Mouse (Mus musculus): ENCODE data around the gene Lypd6b. TPM values are rescaled to one million over a fixed set of nuclear protein-coding genes. Genes with fewer than 3 reads are reported as not detected.

The Lypd6b gene
- polyA plus RNA-seq, 2 experiments = 5.6 to 14.9 TPM

GRCm38 (mm10) chr2:49868116-49868858, 80.8 kb downstream of the Lypd6b start:
- DNase-seq (ENCODE audit: low spot score) = no peak
- Histone ChIP-seq H3K4me2 (replicated peaks; ENCODE audit: low read depth, low read length, severe bottlenecking) (no peak overlapping the region), H3K27me3 (ENCODE audit: control insufficient read depth, insufficient read depth, low read length) (no peaks in the 10 kb centered on the region), H3K4me1 (ENCODE audit: control insufficient read depth, insufficient read depth, low read length) (peaks cover 3% of the 10 kb centered on the region; the same call in 1 of the 2 replicates), H3K9me3 (ENCODE audit: control insufficient read depth, low read length) (no peaks in the 10 kb centered on the region), H3K36me3 (ENCODE audit: control insufficient read depth, insufficient read depth, low read length) (no peaks in the 10 kb centered on the region), H3K4me3 (replicated peaks; ENCODE audit: low read length) (no peak overlapping the region), H3K27ac (replicated peaks; ENCODE audit: low read depth, low read length) (no peak overlapping the region), H3K9ac (ENCODE audit: low read depth, low read length, severe bottlenecking) (no peak overlapping the region)
- TF ChIP-seq POLR2A (IDR thresholded peaks at IDR 0.05; ENCODE audit: borderline replicate concordance, extremely low read depth, insufficient read depth, insufficient read length) = no peak
- 89% methylated on average over 9 of the region's 9 CpGs for WGBS
- ATAC-seq (ENCODE audit: low FRiP score, low read depth) = no peak

GRCm38 (mm10) chr2:49869044-49869443, 81.6 kb downstream of the Lypd6b start:
- Histone ChIP-seq H3K36me3 (ENCODE audit: control insufficient read depth, insufficient read depth, low read length) (no peaks in the 10 kb centered on the region), H3K9me3 (ENCODE audit: control insufficient read depth, low read length) (no peaks in the 10 kb centered on the region), H3K27me3 (ENCODE audit: control insufficient read depth, insufficient read depth, low read length) (no peaks in the 10 kb centered on the region), H3K4me1 (ENCODE audit: control insufficient read depth, insufficient read depth, low read length) (peaks cover 3% of the 10 kb centered on the region; the same call in 1 of the 2 replicates), H3K4me3 (replicated peaks; ENCODE audit: low read length) (no peak overlapping the region), H3K9ac (ENCODE audit: low read depth, low read length, severe bottlenecking) (no peak overlapping the region), H3K27ac (replicated peaks; ENCODE audit: low read depth, low read length) (no peak overlapping the region), H3K4me2 (replicated peaks; ENCODE audit: low read depth, low read length, severe bottlenecking) (no peak overlapping the region)
- 75% methylated on average over 7 of the region's 7 CpGs for WGBS
- DNase-seq (ENCODE audit: low spot score) (no peak), ATAC-seq (ENCODE audit: low FRiP score, low read depth) (no peak)
- TF ChIP-seq POLR2A (IDR thresholded peaks at IDR 0.05; ENCODE audit: borderline replicate concordance, extremely low read depth, insufficient read depth, insufficient read length) = no peak

GRCm38 (mm10) chr2:49869782-49870514, 82.5 kb downstream of the Lypd6b start:
- WGBS = 89% methylated on average over 10 of the region's 10 CpGs
- Histone ChIP-seq H3K9ac (ENCODE audit: low read depth, low read length, severe bottlenecking) (no peak overlapping the region), H3K9me3 (ENCODE audit: control insufficient read depth, low read length) (no peaks in the 10 kb centered on the region), H3K36me3 (ENCODE audit: control insufficient read depth, insufficient read depth, low read length) (no peaks in the 10 kb centered on the region), H3K27ac (replicated peaks; ENCODE audit: low read depth, low read length) (no peak overlapping the region), H3K4me2 (replicated peaks; ENCODE audit: low read depth, low read length, severe bottlenecking) (no peak overlapping the region), H3K27me3 (ENCODE audit: control insufficient read depth, insufficient read depth, low read length) (no peaks in the 10 kb centered on the region), H3K4me3 (replicated peaks; ENCODE audit: low read length) (no peak overlapping the region), H3K4me1 (ENCODE audit: control insufficient read depth, insufficient read depth, low read length) (peaks cover 3% of the 10 kb centered on the region; the same call in 1 of the 2 replicates)
- DNase-seq (ENCODE audit: low spot score) (no peak), ATAC-seq (ENCODE audit: low FRiP score, low read depth) (no peak)
- no peak for TF ChIP-seq POLR2A (IDR thresholded peaks at IDR 0.05; ENCODE audit: borderline replicate concordance, extremely low read depth, insufficient read depth, insufficient read length)

GRCm38 (mm10) chr2:49871012-49871411, 83.5 kb downstream of the Lypd6b start:
- Histone ChIP-seq H3K4me3 (replicated peaks; ENCODE audit: low read length) (no peak overlapping the region), H3K4me1 (ENCODE audit: control insufficient read depth, insufficient read depth, low read length) (peaks cover 3% of the 10 kb centered on the region; the same call in 1 of the 2 replicates), H3K9ac (ENCODE audit: low read depth, low read length, severe bottlenecking) (no peak overlapping the region), H3K27ac (replicated peaks; ENCODE audit: low read depth, low read length) (no peak overlapping the region), H3K9me3 (ENCODE audit: control insufficient read depth, low read length) (no peaks in the 10 kb centered on the region), H3K36me3 (ENCODE audit: control insufficient read depth, insufficient read depth, low read length) (no peaks in the 10 kb centered on the region), H3K4me2 (replicated peaks; ENCODE audit: low read depth, low read length, severe bottlenecking) (no peak overlapping the region), H3K27me3 (ENCODE audit: control insufficient read depth, insufficient read depth, low read length) (no peaks in the 10 kb centered on the region)
- TF ChIP-seq POLR2A (IDR thresholded peaks at IDR 0.05; ENCODE audit: borderline replicate concordance, extremely low read depth, insufficient read depth, insufficient read length) = no peak
- ATAC-seq (ENCODE audit: low FRiP score, low read depth) = no peak
- no peak for DNase-seq (ENCODE audit: low spot score)
- 59% methylated on average over 1 of the region's 1 CpGs for WGBS

GRCm38 (mm10) chr2:49880507-49880906, 93.0 kb downstream of the Lypd6b start:
- Histone ChIP-seq H3K4me2 (replicated peaks; ENCODE audit: low read depth, low read length, severe bottlenecking) (no peak overlapping the region), H3K27ac (replicated peaks; ENCODE audit: low read depth, low read length) (no peak overlapping the region), H3K9me3 (ENCODE audit: control insufficient read depth, low read length) (no peaks in the 10 kb centered on the region), H3K4me3 (replicated peaks; ENCODE audit: low read length) (no peak overlapping the region), H3K27me3 (ENCODE audit: control insufficient read depth, insufficient read depth, low read length) (no peaks in the 10 kb centered on the region), H3K36me3 (ENCODE audit: control insufficient read depth, insufficient read depth, low read length) (no peaks in the 10 kb centered on the region), H3K9ac (ENCODE audit: low read depth, low read length, severe bottlenecking) (no peak overlapping the region), H3K4me1 (ENCODE audit: control insufficient read depth, insufficient read depth, low read length) (0 out of 2 replicates have a peak, but pooled peaks cover 5% of the 10 kb centered on the region)
- TF ChIP-seq POLR2A (IDR thresholded peaks at IDR 0.05; ENCODE audit: borderline replicate concordance, extremely low read depth, insufficient read depth, insufficient read length) = no peak
- no peak for DNase-seq (ENCODE audit: low spot score)
- WGBS = 70% methylated on average over 9 of the region's 9 CpGs
- no peak for ATAC-seq (ENCODE audit: low FRiP score, low read depth)
